10 mouse cellular contexts compared by ENCODE assay signal in the genomic region with DNA sequence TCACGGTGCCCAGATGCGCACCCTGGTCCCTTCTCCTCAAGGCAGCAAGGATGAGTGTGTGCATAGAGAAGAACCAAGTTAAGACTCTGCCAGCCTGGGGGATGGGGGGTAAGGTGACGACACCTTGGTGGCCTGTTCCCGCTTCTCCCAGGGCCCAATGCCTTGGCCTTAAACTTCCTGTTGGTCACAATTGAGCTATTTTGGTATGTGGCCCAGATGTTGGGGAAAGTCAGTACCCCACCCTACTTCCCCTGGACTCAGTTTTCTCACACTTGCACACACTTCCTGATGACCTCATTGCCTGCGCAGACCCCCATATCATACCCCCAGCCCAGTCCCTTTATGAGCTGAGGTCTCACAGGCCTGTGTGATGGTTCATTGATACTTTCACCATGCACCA. TPM values are rescaled to one million over a fixed set of nuclear protein-coding genes. Genes with fewer than 3 reads are reported as not detected.
A peak's percentile ranks its signal among the peaks of the same experiment; 100 is the strongest.
DNase-seq lines count a peak whose midpoint lies in the region; ATAC-seq and TF ChIP-seq lines count a peak whose summit lies in the region.
"Had no signal": no experiment of that assay in that cellular context is flagged by ENCODE, and none has a peak within 500 bp of the region (broad histone marks: within the 10 kb centered on the region; RNA-seq: fewer than 3 reads in every experiment).

No protein-coding gene starts in this region.

- no peaks in the 10 kb centered on the region for H3K27me3 ChIP-seq in forebrain, embryonic 15.5 days
- no peaks in the 10 kb centered on the region for H3K27me3 ChIP-seq in forebrain, embryonic 16.5 days (replicated peaks; ENCODE audit: control insufficient read depth, insufficient read depth, low read length)
- no peaks in the 10 kb centered on the region for H3K27me3 ChIP-seq in midbrain, postnatal 0 days (ENCODE audit: insufficient read depth, low read length)
- no peaks in the 10 kb centered on the region for H3K27me3 ChIP-seq in midbrain, embryonic 13.5 days
- H3K27me3 ChIP-seq: hindbrain, embryonic 12.5 days had no signal

- DNase-seq in kidney, adult 9 months: peak; percentile 27
- DNase-seq in kidney, postnatal 14 days: no peak
- no peak for DNase-seq in midbrain, postnatal 0 days (ENCODE audit: low spot score)
- no peak for DNase-seq in MN1 (ENCODE audit: low spot score)
- DNase-seq: spleen, adult 18-20 months had no signal

- no peak overlapping the region for H3K4me3 ChIP-seq in forebrain, embryonic 15.5 days
- no peak overlapping the region for H3K4me3 ChIP-seq in forebrain, embryonic 16.5 days (replicated peaks; ENCODE audit: low read length)
- H3K4me3 ChIP-seq in midbrain, postnatal 0 days (ENCODE audit: low read depth, low read length): no peak overlapping the region
- H3K4me3 ChIP-seq in midbrain, embryonic 13.5 days (replicated peaks): no peak overlapping the region
- H3K4me3 ChIP-seq: hindbrain, embryonic 12.5 days had no signal

- no peaks in the 10 kb centered on the region for H3K9me3 ChIP-seq in forebrain, embryonic 15.5 days
- H3K9me3 ChIP-seq in forebrain, embryonic 16.5 days (ENCODE audit: control insufficient read depth, low read length): no peaks in the 10 kb centered on the region
- H3K9me3 ChIP-seq in midbrain, postnatal 0 days (ENCODE audit: low read length): no peaks in the 10 kb centered on the region
- H3K9me3 ChIP-seq in midbrain, embryonic 13.5 days: no peaks in the 10 kb centered on the region
- H3K9me3 ChIP-seq: hindbrain, embryonic 12.5 days had no signal

- H3K4me2 ChIP-seq in forebrain, embryonic 15.5 days (replicated peaks): no peak overlapping the region
- no peak overlapping the region for H3K4me2 ChIP-seq in forebrain, embryonic 16.5 days (ENCODE audit: low read length)
- H3K4me2 ChIP-seq in midbrain, postnatal 0 days (ENCODE audit: low read depth, low read length, poor library complexity, severe bottlenecking): no peak overlapping the region
- no peak overlapping the region for H3K4me2 ChIP-seq in midbrain, embryonic 13.5 days (replicated peaks)
- H3K4me2 ChIP-seq: hindbrain, embryonic 12.5 days had no signal

- 89% methylated on average over 5 of the region's 5 CpGs for WGBS in forebrain, embryonic 15.5 days
- WGBS in forebrain, embryonic 16.5 days: 93% methylated on average over 5 of the region's 5 CpGs
- WGBS in midbrain, postnatal 0 days: 90% methylated on average over 5 of the region's 5 CpGs
- WGBS in midbrain, embryonic 13.5 days: 93% methylated on average over 5 of the region's 5 CpGs

- no peak for TF ChIP-seq CTCF in midbrain, postnatal 0 days (IDR thresholded peaks at IDR 0.05)

- H3K27ac ChIP-seq in forebrain, embryonic 15.5 days (replicated peaks): peak overlapping the region; percentile 67
- H3K27ac ChIP-seq in forebrain, embryonic 16.5 days (ENCODE audit: low read length): no peak overlapping the region; the same call in 1 of the 2 replicates
- 0 out of 2 replicates have a peak overlapping the region, but pooled peaks have one; percentile 19 for H3K27ac ChIP-seq in midbrain, postnatal 0 days (ENCODE audit: low read depth, low read length)
- no peak overlapping the region for H3K27ac ChIP-seq in midbrain, embryonic 13.5 days
- H3K27ac ChIP-seq: hindbrain, embryonic 12.5 days had no signal

- ATAC-seq in forebrain, embryonic 15.5 days (replicated peaks): no peak
- no peak for ATAC-seq in forebrain, embryonic 16.5 days
- ATAC-seq in midbrain, postnatal 0 days (ENCODE audit: low FRiP score): no peak
- no peak for ATAC-seq in midbrain, embryonic 13.5 days
- peak; percentile 60 for ATAC-seq in megakaryocyte progenitor cell, adult 5-6 weeks (replicated peaks; ENCODE audit: poor library complexity)

- H3K4me1 ChIP-seq in forebrain, embryonic 15.5 days: peaks cover 37% of the 10 kb centered on the region
- peaks cover 34% of the 10 kb centered on the region for H3K4me1 ChIP-seq in forebrain, embryonic 16.5 days (replicated peaks; ENCODE audit: control insufficient read depth, insufficient read depth, low read length)
- peaks cover 9% of the 10 kb centered on the region for H3K4me1 ChIP-seq in midbrain, postnatal 0 days (ENCODE audit: insufficient read depth, low read length)
- peaks cover 22% of the 10 kb centered on the region for H3K4me1 ChIP-seq in midbrain, embryonic 13.5 days (replicated peaks)

- H3K36me3 ChIP-seq in forebrain, embryonic 15.5 days: no peaks in the 10 kb centered on the region
- H3K36me3 ChIP-seq in forebrain, embryonic 16.5 days (ENCODE audit: control insufficient read depth, insufficient read depth): no peaks in the 10 kb centered on the region
- no peaks in the 10 kb centered on the region for H3K36me3 ChIP-seq in midbrain, postnatal 0 days (ENCODE audit: insufficient read depth, low read length)
- no peaks in the 10 kb centered on the region for H3K36me3 ChIP-seq in midbrain, embryonic 13.5 days
- H3K36me3 ChIP-seq: hindbrain, embryonic 12.5 days had no signal

- H3K9ac ChIP-seq in forebrain, embryonic 15.5 days (replicated peaks): no peak overlapping the region
- H3K9ac ChIP-seq in forebrain, embryonic 16.5 days (replicated peaks; ENCODE audit: low read depth, low read length): no peak overlapping the region
- no peak overlapping the region for H3K9ac ChIP-seq in midbrain, postnatal 0 days (replicated peaks; ENCODE audit: low read length, poor library complexity, severe bottlenecking)
- no peak overlapping the region for H3K9ac ChIP-seq in midbrain, embryonic 13.5 days (replicated peaks)

RNA-seq across cellular contexts. Expression of gene Ppp1r16b, which starts 23.9 kb away (rescaled TPM):
- 22.1 and 24.4 TPM in 2 replicates for polyA plus RNA-seq in forebrain, embryonic 15.5 days (2015; fragmentation: Nextera tagmentation; extraction: Ambion mirVana)
- 30.3 and 33.3 TPM in 2 replicates for polyA plus RNA-seq in forebrain, embryonic 16.5 days (2015; fragmentation: Nextera tagmentation; extraction: Ambion mirVana)
- 30.8 and 32.2 TPM in 2 replicates for total RNA-seq in midbrain, postnatal 0 days (2014; rRNA removed)
- polyA plus RNA-seq in midbrain, postnatal 0 days (2015; fragmentation: Nextera tagmentation; extraction: Ambion mirVana): 31.0 and 31.6 TPM in 2 replicates
- polyA plus RNA-seq in midbrain, embryonic 13.5 days (2015; fragmentation: Nextera tagmentation; extraction: Ambion mirVana): 8.4 and 8.7 TPM in 2 replicates
- total RNA-seq in megakaryocyte progenitor cell, adult 5-6 weeks (2015): 0.17 and 0.30 TPM in 2 replicates
- 0.07 and 0.08 TPM in 2 replicates for total RNA-seq in megakaryocyte progenitor cell, adult 5-6 weeks (2017)

Comparison
In these comparisons a context has a peak if more than half of its experiments do, and no peak if none do; other contexts are left out.
1. H3K27ac ChIP-seq: peak in forebrain, embryonic 15.5 days (single experiment) and midbrain, postnatal 0 days (single experiment); none in forebrain, embryonic 16.5 days (single experiment) and midbrain, embryonic 13.5 days (single experiment).